Mouse (Mus musculus) limb, embryonic 15.5 days (tissue): ENCODE results near the gene Calhm1. TPM values are rescaled to one million over a fixed set of nuclear protein-coding genes. Genes with fewer than 3 reads are reported as not detected.
A peak's percentile ranks its signal among the peaks of the same experiment; 100 is the strongest.
"Not testable (repeated sequence)": the region's sequence is repeated elsewhere in the genome, so short reads cannot be mapped to it uniquely, and the experiment has no call there.

ENCODE experiments used
- ATAC-seq: fragments of 200-750 bp; cut with Nextera tagmentation; 2 replicates; pipeline ENCODE4 v1.8.0; 2017; ENCODE audit warnings: low read depth, moderate TSS enrichment; ENCODE audit not compliant: insufficient number of reproducible peaks, low FRiP score, low TSS enrichment
- H3K27ac ChIP-seq: fragments of 300-500 bp; sonication (generic); 2 replicates; pipeline ENCODE4 v1.5.1; 2015; ENCODE audit warnings: moderate library complexity, mild to moderate bottlenecking, inconsistent platforms
- H3K27me3 ChIP-seq: fragments of 300-500 bp; sonication (generic); 2 replicates; pipeline ENCODE4 v1.6.1; 2015; ENCODE audit warnings: inconsistent platforms
- H3K36me3 ChIP-seq: fragments of 300-500 bp; sonication (generic); 2 replicates; pipeline ENCODE4 v1.6.1; 2015; ENCODE audit warnings: inconsistent platforms
- H3K4me1 ChIP-seq: fragments of 300-500 bp; sonication (generic); 2 replicates; pipeline ENCODE4 v1.6.1; 2015; ENCODE audit warnings: inconsistent platforms
- H3K4me2 ChIP-seq: fragments of 300-500 bp; sonication (generic); 2 replicates; pipeline ENCODE4 v1.6.1; 2015; ENCODE audit warnings: mild to moderate bottlenecking, inconsistent platforms
- H3K4me3 ChIP-seq: fragments of 300-500 bp; sonication (generic); 2 replicates; pipeline ENCODE4 v1.5.1; 2015; ENCODE audit warnings: mild to moderate bottlenecking, inconsistent platforms
- H3K9ac ChIP-seq: fragments of 300-500 bp; sonication (generic); 2 replicates; pipeline ENCODE4 v1.6.1; 2015; ENCODE audit warnings: inconsistent platforms
- H3K9me3 ChIP-seq: fragments of 300-500 bp; sonication (generic); 2 replicates; pipeline ENCODE4 v1.6.1; 2016; ENCODE audit warnings: inconsistent platforms
- WGBS: fragments of 180-500 bp; shearing (Covaris S2); methylation state at CpG from one replicate; pipeline ENCODE4 v1.1.7; 2015; 5-methylcytosine and 5-hydroxymethylcytosine counted together
- polyA plus RNA-seq: library from polyadenylated mRNA; unstranded; fragments of >200 nt; fragmentation: Nextera tagmentation; extraction: Ambion mirVana; gene quantifications from 2 replicates; pipeline ENCODE4 v1.2.1, GENCODE M21; 2015

Calhm1 gene
- polyA plus RNA-seq, 1 experiment from 2014 or later = not detected

DNA sequence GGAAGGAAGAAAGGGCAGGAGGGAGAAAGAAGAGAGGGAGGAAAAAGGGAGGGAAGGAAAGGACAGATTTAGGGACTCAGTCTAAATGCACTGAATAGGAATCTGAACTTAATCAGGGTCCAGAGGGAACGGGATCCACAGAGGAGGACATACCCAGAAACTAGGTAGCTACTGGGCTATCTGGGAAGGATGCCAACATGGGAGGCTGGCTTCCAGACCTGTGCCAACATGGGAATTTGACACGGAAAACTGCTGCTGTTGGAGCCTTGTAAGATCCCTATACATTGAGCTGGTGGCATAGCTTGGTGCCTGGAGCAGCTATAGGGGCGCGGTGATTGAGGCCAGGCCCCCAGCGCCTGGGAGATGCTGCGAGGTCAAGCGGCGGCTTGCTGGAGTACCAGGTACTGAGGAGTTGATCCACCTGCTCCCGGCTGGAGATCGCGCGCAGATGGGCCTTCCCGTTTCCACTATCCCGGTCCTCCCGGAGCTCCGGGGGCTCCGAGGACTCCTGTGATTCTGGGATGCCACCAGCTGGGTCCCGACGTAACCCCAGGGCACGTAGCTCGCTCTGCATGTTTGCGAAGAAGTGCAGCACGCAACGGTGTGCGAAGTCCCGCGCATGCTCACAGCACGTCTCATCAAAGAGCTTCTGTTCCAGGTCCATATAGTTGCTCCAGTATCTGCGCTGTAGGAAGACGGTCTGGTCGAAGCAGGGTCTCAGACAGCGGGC lies 7.4 kb upstream of the Calhm1 start:
- Histone ChIP-seq H3K4me1 (peaks cover 10% of the 10 kb centered on the region; the same call in 1 of the 2 replicates), H3K4me3 (peak overlapping the region; percentile 28), H3K27ac (no peak overlapping the region), H3K4me2 (peak overlapping the region; percentile 52), H3K36me3 (no peaks in the 10 kb centered on the region), H3K27me3 (peaks cover 8% of the 10 kb centered on the region; the same call in 1 of the 2 replicates), H3K9ac (no peak overlapping the region), H3K9me3 (no peaks in the 10 kb centered on the region)
- 28% methylated on average over 32 of the region's 32 CpGs for WGBS
- no peak for ATAC-seq

DNA sequence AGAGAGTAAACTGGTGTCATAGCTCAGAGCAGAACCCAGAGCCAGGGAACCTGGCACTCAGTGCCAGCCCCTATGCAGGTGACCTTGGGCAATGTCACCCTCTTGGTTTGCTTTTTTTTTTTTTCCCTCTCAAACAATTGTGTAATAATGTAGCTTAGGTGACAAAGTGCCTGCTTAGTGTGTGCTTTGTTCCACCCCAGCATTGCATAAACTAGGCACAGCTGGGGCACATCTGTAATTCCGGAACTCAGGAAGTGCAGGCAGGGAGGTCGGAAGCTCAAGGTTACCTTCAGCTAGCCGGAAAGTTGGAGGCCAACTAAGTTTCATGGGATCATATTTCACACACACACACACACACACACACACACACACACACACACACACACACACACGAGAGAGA lies 5.8 kb upstream of the Calhm1 start:
- peaks cover 10% of the 10 kb centered on the region; the same call in 1 of the 2 replicates for H3K4me1 ChIP-seq
- H3K27ac ChIP-seq = no peak overlapping the region
- H3K4me2 ChIP-seq = no peak overlapping the region
- H3K9me3 ChIP-seq = no peaks in the 10 kb centered on the region
- WGBS = 27% methylated on average over 3 of the region's 4 CpGs
- ATAC-seq = no peak
- H3K36me3 ChIP-seq = no peaks in the 10 kb centered on the region
- no peak overlapping the region for H3K9ac ChIP-seq
- H3K4me3 ChIP-seq = no peak overlapping the region
- peaks cover 8% of the 10 kb centered on the region; the same call in 1 of the 2 replicates for H3K27me3 ChIP-seq

GRCm38 (mm10) chr19:47148267-47148847 lies 4.3 kb upstream of the Calhm1 start:
- Histone ChIP-seq H3K27ac (no peak overlapping the region), H3K36me3 (no peaks in the 10 kb centered on the region), H3K27me3 (peaks cover 8% of the 10 kb centered on the region; the same call in 1 of the 2 replicates), H3K4me2 (no peak overlapping the region), H3K9ac (no peak overlapping the region), H3K9me3 (no peaks in the 10 kb centered on the region), H3K4me3 (no peak overlapping the region), H3K4me1 (peaks cover 10% of the 10 kb centered on the region; the same call in 1 of the 2 replicates)
- no peak for ATAC-seq
- WGBS = 78% methylated on average over 5 of the region's 5 CpGs

DNA sequence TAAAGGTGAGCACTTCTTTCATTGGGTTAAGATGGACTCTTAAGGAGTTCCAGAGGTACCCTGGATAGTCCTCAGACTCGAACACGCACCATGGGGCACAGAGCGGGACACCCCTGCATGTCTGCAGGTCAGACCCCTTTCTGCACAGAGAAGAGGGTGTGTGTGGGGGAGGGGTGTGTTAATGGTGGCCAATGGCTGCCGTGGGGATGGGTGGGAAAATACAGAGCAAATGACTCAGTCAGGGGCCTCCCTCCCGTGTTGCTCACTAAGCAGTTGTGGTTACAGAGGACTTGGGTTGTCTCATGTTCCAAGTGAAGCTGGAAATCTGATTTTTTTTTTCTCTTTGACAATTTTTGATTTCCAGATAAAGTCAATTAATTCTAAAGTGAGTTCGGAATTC lies 1.6 kb downstream of the Calhm1 start:
- no peak overlapping the region for H3K27ac ChIP-seq
- no peak overlapping the region for H3K9ac ChIP-seq
- no peaks in the 10 kb centered on the region for H3K27me3 ChIP-seq
- no peak overlapping the region for H3K4me2 ChIP-seq
- WGBS = 75% methylated on average over 6 of the region's 6 CpGs
- no peak overlapping the region for H3K4me3 ChIP-seq
- H3K36me3 ChIP-seq = no peaks in the 10 kb centered on the region
- H3K9me3 ChIP-seq = no peaks in the 10 kb centered on the region
- ATAC-seq = no peak
- H3K4me1 ChIP-seq = peaks cover 18% of the 10 kb centered on the region

DNA sequence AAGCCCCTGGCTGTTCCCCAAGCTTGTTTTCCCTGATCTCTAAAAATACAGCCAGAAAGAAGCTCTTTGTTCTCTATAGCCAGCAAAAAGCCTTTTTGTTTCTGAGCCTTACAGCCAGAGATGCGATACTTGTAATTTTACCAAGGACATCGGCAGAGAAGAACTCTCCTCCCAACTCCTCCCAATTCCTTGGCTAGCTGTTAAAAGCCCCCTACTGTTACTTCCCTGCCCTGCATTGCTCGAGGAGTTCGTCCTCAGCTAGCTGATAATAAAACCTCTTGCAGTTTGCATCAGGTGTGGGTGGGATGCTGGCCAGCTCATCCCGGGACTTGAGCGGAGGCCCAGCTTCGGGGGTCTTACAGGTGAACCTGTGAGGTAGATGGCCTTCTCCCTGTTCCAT lies 4.4 kb downstream of the Calhm1 start:
- Histone ChIP-seq H3K36me3 (peaks cover 11% of the 10 kb centered on the region), H3K4me1 (peaks cover 35% of the 10 kb centered on the region)
- H3K9me3 ChIP-seq, H3K27ac ChIP-seq, H3K9ac ChIP-seq, H3K4me2 ChIP-seq, H3K4me3 ChIP-seq, H3K27me3 ChIP-seq, ATAC-seq: not testable (repeated sequence)
- WGBS = 17% methylated on average over 7 of the region's 7 CpGs

GRCm38 (mm10) chr19:47137771-47138421 lies 6.2 kb downstream of the Calhm1 start, which contains the start of gene Calhm2:
TSS of gene Calhm2 (minus strand) at chr19:47138294.
- peak within 1 kb of the TSS; percentile 45 for H3K4me3 ChIP-seq
- peak; percentile 61 for ATAC-seq
- no peaks in the 10 kb centered on the region for H3K9me3 ChIP-seq
- peaks cover 35% of the 10 kb centered on the region for H3K4me1 ChIP-seq
- peak within 1 kb of the TSS; percentile 70 for H3K4me2 ChIP-seq
- no peaks in the 10 kb centered on the region for H3K27me3 ChIP-seq
- 5% methylated on average over 28 of the region's 28 CpGs for WGBS
- H3K27ac ChIP-seq = peak within 1 kb of the TSS; percentile 87
- H3K36me3 ChIP-seq = peaks cover 23% of the 10 kb centered on the region
- H3K9ac ChIP-seq = peak within 1 kb of the TSS; percentile 43

DNA sequence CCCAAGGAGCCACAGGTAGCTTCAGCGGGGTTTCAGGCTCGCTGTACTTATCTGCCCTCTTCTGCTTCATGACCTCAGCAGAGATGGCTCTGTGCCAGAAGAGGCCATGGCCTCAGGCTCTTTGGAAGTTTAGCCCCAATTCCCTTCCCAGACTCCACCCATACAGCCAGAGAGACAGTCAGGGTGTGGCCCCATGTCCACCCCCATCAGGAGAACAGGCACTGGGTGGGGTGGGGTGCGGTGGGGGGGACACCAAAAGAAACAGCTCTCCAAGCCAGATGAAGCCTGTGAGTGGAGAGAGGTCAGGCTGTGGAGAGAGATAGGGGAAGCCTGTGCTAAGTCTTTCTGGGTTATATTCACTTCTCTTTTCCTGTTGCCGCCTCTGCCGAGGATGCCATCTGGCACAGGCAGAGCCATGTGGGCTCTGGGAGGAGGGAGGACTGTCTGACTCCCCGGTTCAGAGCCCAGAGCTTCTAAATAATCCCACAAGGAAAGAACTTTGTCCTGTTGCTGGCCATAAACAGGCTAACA lies 6.9 kb downstream of the Calhm1 start:
- Histone ChIP-seq H3K9ac (peak overlapping the region; percentile 43), H3K36me3 (peaks cover 30% of the 10 kb centered on the region), H3K4me1 (peaks cover 35% of the 10 kb centered on the region), H3K27ac (peak overlapping the region; percentile 87), H3K27me3 (no peaks in the 10 kb centered on the region), H3K4me3 (peak overlapping the region; percentile 45), H3K4me2 (peak overlapping the region; percentile 70), H3K9me3 (no peaks in the 10 kb centered on the region)
- 13% methylated on average over 6 of the region's 6 CpGs for WGBS
- no peak; the same call in 1 of the 2 replicates for ATAC-seq

- Histone ChIP-seq H3K9me3 (no peaks in the 10 kb centered on the region), H3K9ac (no peak overlapping the region), H3K27ac (no peak overlapping the region), H3K27me3 (no peaks in the 10 kb centered on the region), H3K4me3 (no peak overlapping the region), H3K4me1 (peaks cover 35% of the 10 kb centered on the region), H3K4me2 (peak overlapping the region; percentile 70; the same call in 1 of the 2 replicates), H3K36me3 (peaks cover 40% of the 10 kb centered on the region)
- 84% methylated on average over 5 of the region's 5 CpGs for WGBS
- no peak for ATAC-seq
Observed at GRCm38 (mm10) chr19:47136170-47136569, 7.9 kb downstream of the Calhm1 start.

GRCm38 (mm10) chr19:47135568-47135967 lies 8.5 kb downstream of the Calhm1 start:
- Histone ChIP-seq H3K4me2 (no peak overlapping the region), H3K9me3 (no peaks in the 10 kb centered on the region), H3K27ac (no peak overlapping the region), H3K36me3 (peaks cover 46% of the 10 kb centered on the region), H3K27me3 (no peaks in the 10 kb centered on the region), H3K9ac (no peak overlapping the region), H3K4me3 (no peak overlapping the region), H3K4me1 (peaks cover 35% of the 10 kb centered on the region)
- no peak for ATAC-seq
- WGBS = 89% methylated on average over 17 of the region's 17 CpGs

GRCm38 (mm10) chr19:47133161-47133560 lies 10.9 kb downstream of the Calhm1 start:
- WGBS = 87% methylated on average over 7 of the region's 7 CpGs
- H3K36me3 ChIP-seq = peaks cover 70% of the 10 kb centered on the region
- no peak overlapping the region for H3K27ac ChIP-seq
- H3K4me2 ChIP-seq = no peak overlapping the region
- no peak overlapping the region for H3K4me3 ChIP-seq
- no peak overlapping the region for H3K9ac ChIP-seq
- ATAC-seq = no peak
- H3K9me3 ChIP-seq = no peaks in the 10 kb centered on the region
- peaks cover 22% of the 10 kb centered on the region for H3K4me1 ChIP-seq
- H3K27me3 ChIP-seq = no peaks in the 10 kb centered on the region

GRCm38 (mm10) chr19:47130551-47131125 lies 13.4 kb downstream of the Calhm1 start:
- Histone ChIP-seq H3K4me3 (no peak overlapping the region), H3K9ac (no peak overlapping the region), H3K9me3 (no peaks in the 10 kb centered on the region), H3K27me3 (no peaks in the 10 kb centered on the region), H3K36me3 (peaks cover 92% of the 10 kb centered on the region), H3K4me2 (no peak overlapping the region), H3K27ac (no peak overlapping the region), H3K4me1 (peaks cover 1% of the 10 kb centered on the region; the same call in 1 of the 2 replicates)
- ATAC-seq = no peak
- 92% methylated on average over 15 of the region's 15 CpGs for WGBS
